Mouse (Mus musculus) neural tube, embryonic 11.5 days (tissue): Measurements from ENCODE around the gene Rock2. TPM values are rescaled to one million over a fixed set of nuclear protein-coding genes. Genes with fewer than 3 reads are reported as not detected.

Experiments used
- ATAC-seq: fragments of 200-750 bp; cut with Nextera tagmentation; 2 replicates; pipeline ENCODE4 v1.8.0; 2017; ENCODE audit warnings: moderate number of reproducible peaks, mild to moderate bottlenecking, moderate TSS enrichment, moderate library complexity; ENCODE audit not compliant: insufficient read depth, low FRiP score, low TSS enrichment
- DNase-seq: peaks from one replicate; pipeline ENCODE4 v3.0.0-alpha.2; 2015; ENCODE audit warnings: low spot score
- H3K27ac ChIP-seq: fragments of 300-500 bp; sonication (generic); 2 replicates; pipeline ENCODE4 v1.5.1; 2014; ENCODE audit warnings: low read depth, mild to moderate bottlenecking, low read length
- H3K27me3 ChIP-seq: fragments of 300-500 bp; sonication (generic); 2 replicates; pipeline ENCODE4 v1.6.1; 2014; ENCODE audit warnings: mild to moderate bottlenecking, low read length, mixed read lengths; ENCODE audit not compliant: control insufficient read depth, insufficient read depth
- H3K36me3 ChIP-seq: fragments of 300-500 bp; sonication (generic); 2 replicates; pipeline ENCODE4 v1.6.1; 2014; ENCODE audit warnings: mild to moderate bottlenecking, low read length, moderate library complexity, mixed read lengths; ENCODE audit not compliant: control insufficient read depth, insufficient read depth
- H3K4me1 ChIP-seq: fragments of 300-500 bp; sonication (generic); 2 replicates; pipeline ENCODE4 v1.6.1; 2014; ENCODE audit warnings: low read length, mixed read lengths; ENCODE audit not compliant: control insufficient read depth, insufficient read depth
- H3K4me2 ChIP-seq: fragments of 300-500 bp; sonication (generic); 2 replicates; pipeline ENCODE4 v1.6.1; 2014; ENCODE audit warnings: low read depth, mild to moderate bottlenecking, moderate library complexity
- H3K4me3 ChIP-seq: fragments of 300-500 bp; sonication (generic); 2 replicates; pipeline ENCODE4 v1.5.1; 2014; ENCODE audit warnings: low read depth, low read length
- H3K9ac ChIP-seq: fragments of 300-500 bp; sonication (generic); 2 replicates; pipeline ENCODE4 v1.6.1; 2014; ENCODE audit warnings: mild to moderate bottlenecking, low read length
- H3K9me3 ChIP-seq: fragments of 300-500 bp; sonication (generic); 2 replicates; pipeline ENCODE4 v1.6.1; 2016; ENCODE audit warnings: low read length; ENCODE audit not compliant: control insufficient read depth
- WGBS: fragments of 180-500 bp; shearing (Covaris S2); extraction: QIAGEN DNeasy Blood & Tissue Kit; methylation state at CpG from one replicate; pipeline ENCODE4 v1.1.7; 2014; 5-methylcytosine and 5-hydroxymethylcytosine counted together
- polyA plus RNA-seq: library from polyadenylated mRNA; unstranded; fragments of >200 nt; fragmentation: Nextera tagmentation; extraction: Ambion mirVana; gene quantifications from 2 replicates; pipeline ENCODE4 v1.2.1, GENCODE M21; 2014

The Rock2 gene
- polyA plus RNA-seq, 1 experiment from 2014 or later, result 14.8 TPM

- Histone ChIP-seq H3K36me3 (no peaks in the 10 kb centered on the region; the same call in 1 of the 2 replicates), H3K4me2 (no peak overlapping the region), H3K4me1 (no peaks in the 10 kb centered on the region), H3K27me3 (no peaks in the 10 kb centered on the region), H3K27ac (no peak overlapping the region), H3K9me3 (no peaks in the 10 kb centered on the region), H3K4me3 (no peak overlapping the region), H3K9ac (no peak overlapping the region)
- ATAC-seq (no peak), DNase-seq (no peak)
- WGBS, result 86% methylated on average over 2 of the region's 2 CpGs
These were observed 96.7 kb downstream of the Rock2 start for GRCm38 (mm10) chr12:16991376-16991775.

DNA sequence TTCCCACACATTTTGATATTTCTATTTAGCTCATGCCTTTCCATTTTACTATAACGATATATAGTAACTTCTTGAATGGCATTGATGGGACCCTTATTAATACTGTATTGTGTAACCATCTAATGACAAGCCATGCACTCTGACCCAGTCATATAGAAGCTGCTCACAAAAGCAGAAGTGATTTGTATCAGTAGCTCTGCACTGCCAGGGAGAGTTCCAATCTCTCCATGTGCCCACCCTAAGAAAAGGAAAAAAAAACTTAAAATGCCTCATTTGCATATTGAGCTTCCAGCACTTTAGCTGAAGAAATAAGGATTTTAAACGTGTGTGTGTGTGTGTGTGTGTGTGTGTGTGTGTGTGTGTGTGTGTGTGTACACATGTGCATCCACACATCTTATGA lies 97.7 kb downstream of the Rock2 start:
- no peak overlapping the region for H3K4me2 ChIP-seq
- DNase-seq (no peak), ATAC-seq (no peak)
- 86% methylated on average over 2 of the region's 2 CpGs for WGBS
- no peak overlapping the region for H3K27ac ChIP-seq
- H3K27me3 ChIP-seq, result no peaks in the 10 kb centered on the region
- H3K4me1 ChIP-seq, result no peaks in the 10 kb centered on the region
- H3K9ac ChIP-seq, result no peak overlapping the region
- no peaks in the 10 kb centered on the region for H3K9me3 ChIP-seq
- H3K36me3 ChIP-seq, result no peaks in the 10 kb centered on the region; the same call in 1 of the 2 replicates
- H3K4me3 ChIP-seq, result no peak overlapping the region

DNA sequence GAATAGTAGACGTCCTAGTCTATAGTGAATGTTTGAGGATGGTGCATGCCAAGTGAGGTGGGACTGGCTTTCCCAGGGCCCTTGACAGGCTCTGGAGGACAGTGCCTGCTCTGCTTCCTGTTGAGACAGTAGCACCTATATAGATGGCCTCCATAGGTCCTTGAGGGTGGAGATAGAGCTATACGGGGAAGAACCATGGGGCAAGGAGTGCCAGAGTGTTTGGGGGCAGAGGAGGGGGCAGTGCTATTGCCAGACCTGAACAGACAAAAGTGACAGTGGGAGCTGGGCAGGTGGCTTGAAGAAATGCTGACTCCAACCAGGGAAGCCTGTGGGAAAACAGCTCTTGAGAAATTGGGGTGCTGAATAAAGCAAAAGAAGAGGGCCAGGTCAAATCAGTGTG lies 99.6 kb downstream of the Rock2 start:
- H3K9me3 ChIP-seq, result no peaks in the 10 kb centered on the region
- 0 out of 2 replicates have a peak, but pooled peaks cover 2% of the 10 kb centered on the region for H3K4me1 ChIP-seq
- ATAC-seq (no peak), DNase-seq (no peak)
- H3K4me2 ChIP-seq, result no peak overlapping the region
- H3K27me3 ChIP-seq, result peaks cover 2% of the 10 kb centered on the region; the same call in 1 of the 2 replicates
- no peaks in the 10 kb centered on the region; the same call in 1 of the 2 replicates for H3K36me3 ChIP-seq
- whole genome bisulfite sequencing, result 88% methylated on average over 2 of the region's 2 CpGs
- H3K27ac ChIP-seq, result no peak overlapping the region
- H3K9ac ChIP-seq, result no peak overlapping the region
- H3K4me3 ChIP-seq, result no peak overlapping the region

DNA sequence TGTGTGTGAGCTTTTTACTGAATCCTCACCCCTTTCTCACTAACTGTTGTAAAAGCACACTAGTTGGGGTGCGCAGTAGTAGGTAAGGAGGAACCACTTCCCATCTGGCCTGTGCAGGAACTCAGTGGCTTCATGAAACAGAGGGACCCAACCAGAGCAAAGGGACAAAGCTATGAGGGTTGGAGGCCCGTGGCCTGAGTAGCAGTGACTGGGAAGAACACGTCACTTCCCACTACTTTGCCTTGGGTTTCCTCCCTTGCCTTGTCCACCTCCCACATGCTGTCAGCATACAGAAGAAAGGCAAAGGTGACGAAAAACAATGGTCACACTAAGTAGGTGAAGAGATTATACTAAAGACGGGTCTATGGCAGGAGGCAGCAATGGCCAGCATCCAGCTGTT lies 101.6 kb downstream of the Rock2 start:
- Histone ChIP-seq H3K4me3 (no peak overlapping the region), H3K27me3 (peaks cover 10% of the 10 kb centered on the region; the same call in 1 of the 2 replicates), H3K9me3 (no peaks in the 10 kb centered on the region), H3K4me1 (0 out of 2 replicates have a peak, but pooled peaks cover 5% of the 10 kb centered on the region), H3K4me2 (no peak overlapping the region), H3K27ac (no peak overlapping the region), H3K36me3 (no peaks in the 10 kb centered on the region; the same call in 1 of the 2 replicates), H3K9ac (no peak overlapping the region)
- DNase-seq (no peak), ATAC-seq (no peak)
- 87% methylated on average over 5 of the region's 5 CpGs for WGBS

DNA sequence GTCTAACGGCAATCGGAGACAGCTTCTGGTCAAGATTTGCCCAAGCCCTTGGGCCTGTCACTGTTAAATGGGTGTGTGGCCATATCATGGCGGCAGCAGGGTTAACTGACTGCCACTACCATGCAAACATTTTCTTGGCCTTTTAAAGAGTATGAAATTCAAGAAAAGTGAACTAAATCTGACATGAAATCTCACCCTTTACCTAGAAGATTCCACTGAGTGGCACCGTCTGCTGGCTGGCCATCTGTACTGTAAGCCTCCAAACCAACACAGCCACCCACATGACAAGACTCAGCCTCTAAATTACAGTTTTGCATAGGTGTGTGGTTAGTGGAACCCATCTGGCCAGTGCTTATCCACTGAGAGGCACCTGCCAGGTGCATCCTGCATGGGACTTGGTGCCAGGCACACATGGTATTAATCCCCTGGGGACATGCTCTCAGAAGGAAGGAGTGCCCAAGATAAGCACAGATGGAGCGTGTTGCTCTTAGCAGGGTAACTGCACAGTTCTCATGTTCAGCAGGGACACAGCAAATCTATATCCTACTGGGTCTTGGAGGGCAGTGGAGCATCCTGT lies 102.3 kb downstream of the Rock2 start:
- no peaks in the 10 kb centered on the region; the same call in 1 of the 2 replicates for H3K36me3 ChIP-seq
- peaks cover 11% of the 10 kb centered on the region; the same call in 1 of the 2 replicates for H3K27me3 ChIP-seq
- H3K9me3 ChIP-seq, result no peaks in the 10 kb centered on the region
- DNase-seq (no peak), ATAC-seq (no peak)
- no peak overlapping the region for H3K27ac ChIP-seq
- H3K4me3 ChIP-seq, result no peak overlapping the region
- 0 out of 2 replicates have a peak, but pooled peaks cover 5% of the 10 kb centered on the region for H3K4me1 ChIP-seq
- no peak overlapping the region for H3K4me2 ChIP-seq
- 94% methylated on average over 5 of the region's 5 CpGs for WGBS
- no peak overlapping the region for H3K9ac ChIP-seq

DNA sequence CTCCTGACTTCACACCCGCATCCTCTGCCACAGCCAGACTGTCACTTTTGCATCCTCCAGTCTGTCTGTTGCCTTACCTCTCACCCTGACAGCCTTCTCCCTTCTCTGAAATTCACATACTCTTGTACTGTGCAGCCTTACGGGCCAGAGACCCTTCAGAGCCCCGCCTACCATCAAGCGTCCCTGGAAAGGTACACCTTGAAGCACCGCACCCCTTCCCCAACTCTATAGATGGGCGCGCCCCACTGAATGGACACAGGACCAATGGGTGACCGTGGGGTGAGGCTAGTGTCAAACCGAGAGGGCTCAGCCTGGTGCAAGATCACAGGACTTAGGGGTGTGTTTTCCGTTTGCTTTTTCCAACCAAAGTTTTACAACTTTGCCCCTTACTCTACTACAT lies 104.5 kb downstream of the Rock2 start:
- H3K27me3 ChIP-seq, result peaks cover 11% of the 10 kb centered on the region; the same call in 1 of the 2 replicates
- 10% methylated on average over 10 of the region's 10 CpGs for WGBS
- 0 out of 2 replicates have a peak, but pooled peaks have one; percentile 21 for ATAC-seq

GRCm38 (mm10) chr12:16999739-17000497 lies 105.2 kb downstream of the Rock2 start, which contains the start of gene Pqlc3:
TSS of gene Pqlc3 (minus strand) at chr12:17000408.
- H3K4me1 ChIP-seq, result 0 out of 2 replicates have a peak, but pooled peaks cover 5% of the 10 kb centered on the region
- peak within 1 kb of the TSS; percentile 47 for H3K4me3 ChIP-seq
- peak; percentile 70 for ATAC-seq
- peak within 1 kb of the TSS; percentile 77 for H3K4me2 ChIP-seq
- H3K9ac ChIP-seq, result peak within 1 kb of the TSS; percentile 47
- H3K27ac ChIP-seq, result no peak within 1 kb of the TSS
- peak; percentile 75 for DNase-seq
- no peaks in the 10 kb centered on the region for H3K9me3 ChIP-seq
- under 1% methylated on average over 57 of the region's 57 CpGs for WGBS
- H3K36me3 ChIP-seq, result no peaks in the 10 kb centered on the region; the same call in 1 of the 2 replicates
- peaks cover 11% of the 10 kb centered on the region; the same call in 1 of the 2 replicates for H3K27me3 ChIP-seq

More for the DNA sequence above, 104.5 kb downstream of the Rock2 start:
- DNase-seq, result no peak
- H3K9ac ChIP-seq, result no peak overlapping the region
- no peaks in the 10 kb centered on the region; the same call in 1 of the 2 replicates for H3K36me3 ChIP-seq
- no peaks in the 10 kb centered on the region for H3K9me3 ChIP-seq
- H3K4me3 ChIP-seq, result peak overlapping the region; percentile 47; the same call in 1 of the 2 replicates
- H3K27ac ChIP-seq, result no peak overlapping the region
- peak overlapping the region; percentile 77 for H3K4me2 ChIP-seq
- 0 out of 2 replicates have a peak, but pooled peaks cover 5% of the 10 kb centered on the region for H3K4me1 ChIP-seq

- Histone ChIP-seq H3K4me3 (no peak overlapping the region), H3K9ac (no peak overlapping the region), H3K36me3 (no peaks in the 10 kb centered on the region), H3K9me3 (no peaks in the 10 kb centered on the region), H3K27me3 (peaks cover 11% of the 10 kb centered on the region; the same call in 1 of the 2 replicates), H3K4me2 (no peak overlapping the region), H3K4me1 (0 out of 2 replicates have a peak, but pooled peaks cover 5% of the 10 kb centered on the region), H3K27ac (no peak overlapping the region)
- ATAC-seq (no peak), DNase-seq (no peak)
- WGBS, result 57% methylated on average over 6 of the region's 6 CpGs
These were observed 105.9 kb downstream of the Rock2 start for GRCm38 (mm10) chr12:17000628-17001027.
